Mouse (Mus musculus) adipose tissue, adult 10 weeks (tissue): ENCODE measurements around the gene Fzd5. TPM values are rescaled to one million over a fixed set of nuclear protein-coding genes. Genes with fewer than 3 reads are reported as not detected.

ENCODE experiments used
- polyA plus RNA-seq: library from polyadenylated mRNA; stranded (reverse); fragments of 350-450 nt; fragmentation: Illumina TruSeq; extraction: RNeasy Lipid Tissue Mini Kit (QIAGEN cat#74804); gene quantifications from one replicate; pipeline ENCODE4 v1.2.3, GENCODE M21; 2014; ENCODE audit warnings: low read depth, low replicate concordance

The Fzd5 gene
- 5.7 TPM for polyA plus RNA-seq

DNA sequence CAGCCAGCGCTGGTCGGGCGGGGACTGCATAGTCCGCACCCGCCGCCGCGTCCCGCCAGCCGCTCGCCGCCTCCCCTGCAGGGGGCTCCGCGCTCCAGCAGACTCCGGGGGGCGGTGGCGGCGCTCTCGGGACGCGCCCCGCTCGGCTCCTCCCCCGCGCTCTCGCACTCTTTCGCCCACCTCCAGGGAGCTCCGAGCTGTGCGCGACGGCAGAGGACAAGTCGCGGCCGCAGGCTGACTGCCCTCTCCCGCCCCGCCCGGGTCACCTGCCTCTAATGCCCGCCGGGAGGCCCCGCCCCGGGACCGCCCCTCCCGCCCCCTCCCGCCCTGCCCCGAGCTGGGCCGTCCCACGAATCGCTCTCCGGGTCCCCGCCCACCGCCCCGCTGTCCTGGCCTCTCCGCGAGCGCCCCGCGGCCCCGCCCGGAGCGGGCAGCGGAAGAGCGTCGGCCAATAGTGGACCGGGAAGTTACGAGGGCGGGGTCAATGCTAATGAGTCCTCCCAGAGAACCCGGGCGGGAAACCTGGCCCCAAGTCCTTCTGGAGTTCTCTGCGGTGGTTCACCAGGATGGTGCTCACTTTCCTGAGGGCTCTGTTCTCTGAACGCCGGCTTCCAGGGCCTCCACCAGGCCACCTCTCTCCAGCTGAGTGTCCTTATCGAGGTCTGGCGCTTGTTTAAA is at the start of gene Fzd5:
Gene Fzd5, minus strand, starts transcription at position 250 of the 678 bp plus-strand sequence.

GRCm38 (mm10) chr1:64690213-64691013 is 47.1 kb downstream of the Fzd5 start, which contains the start of gene Ccnyl1:
TSS of gene Ccnyl1 (plus strand) at chr1:64690455.

Other genes starting within 250 kb of the Fzd5 start
- 10.3 TPM for gene Creb1, start 205.1 kb downstream of the Fzd5 start, polyA plus RNA-seq
- 12.3 TPM for gene Mettl21a, start 120.5 kb downstream of the Fzd5 start, polyA plus RNA-seq
- gene Ccnyl1, start 47.3 kb downstream of the Fzd5 start, polyA plus RNA-seq, result 17.9 TPM
- 6.6 TPM for gene Plekhm3, start 219.1 kb upstream of the Fzd5 start, polyA plus RNA-seq